Mouse (Mus musculus) liver, embryonic 14.5 days (tissue): ENCODE measurements around the gene Klf1.

ENCODE experiments used
- CTCF ChIP-seq: IDR thresholded peaks from 2 replicates; pipeline ENCODE4 v1.5.1; 2016; ENCODE audit warnings: antibody characterized with exemption, low read depth, control low read depth
- EP300 ChIP-seq: IDR thresholded peaks from 2 replicates; pipeline ENCODE4 v1.6.1; 2016; ENCODE audit warnings: antibody characterized with exemption, low read depth

DNA sequence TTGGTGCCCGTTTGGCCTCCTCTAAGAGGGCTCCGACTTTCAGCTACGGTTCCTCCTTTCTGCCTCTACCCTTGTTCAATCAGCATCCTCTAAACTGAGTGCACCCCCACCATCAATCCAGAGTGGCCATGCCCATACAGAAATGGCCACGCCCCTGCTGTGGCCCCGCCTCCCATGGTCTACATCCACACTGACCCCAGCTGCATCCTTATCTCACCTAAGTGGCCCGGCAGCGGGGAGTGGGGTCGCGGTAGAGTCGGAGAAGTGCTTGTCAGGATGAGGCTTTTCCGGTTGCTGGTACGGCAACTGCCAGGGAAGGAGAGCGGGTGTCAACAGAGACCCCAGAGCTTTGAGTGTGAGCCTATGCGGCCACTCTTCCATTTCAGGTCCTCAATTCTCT is 33.8 kb downstream of the Klf1 start:
- TF ChIP-seq EP300, result no peak
- TF ChIP-seq CTCF, result no peak
